Mouse (Mus musculus): ENCODE data around the gene Mettl6. TPM values are rescaled to one million over a fixed set of nuclear protein-coding genes. Genes with fewer than 3 reads are reported as not detected.
A peak's percentile ranks its signal among the peaks of the same experiment; 100 is the strongest.

Mettl6 gene
- polyA plus RNA-seq, 1 experiment from 2014 or later = 52.4 TPM

GRCm38 (mm10) chr14:31437826-31438529 lies 56.9 kb downstream of the Mettl6 start:
- Histone ChIP-seq H3K4me3 (replicated peaks; ENCODE audit: low read length) (no peak overlapping the region), H3K9ac (replicated peaks; ENCODE audit: low read depth, low read length) (no peak overlapping the region), H3K27ac (ENCODE audit: low read length) (no peak overlapping the region), H3K9me3 (ENCODE audit: control insufficient read depth, low read length) (no peaks in the 10 kb centered on the region), H3K36me3 (ENCODE audit: control insufficient read depth, insufficient read depth) (no peaks in the 10 kb centered on the region), H3K27me3 (replicated peaks; ENCODE audit: control insufficient read depth, insufficient read depth, low read length) (no peaks in the 10 kb centered on the region), H3K4me1 (replicated peaks; ENCODE audit: control insufficient read depth, insufficient read depth, low read length) (peaks cover 21% of the 10 kb centered on the region), H3K4me2 (ENCODE audit: low read length) (no peak overlapping the region)
- ATAC-seq = no peak
- 67% methylated on average over 8 of the region's 8 CpGs for WGBS

DNA sequence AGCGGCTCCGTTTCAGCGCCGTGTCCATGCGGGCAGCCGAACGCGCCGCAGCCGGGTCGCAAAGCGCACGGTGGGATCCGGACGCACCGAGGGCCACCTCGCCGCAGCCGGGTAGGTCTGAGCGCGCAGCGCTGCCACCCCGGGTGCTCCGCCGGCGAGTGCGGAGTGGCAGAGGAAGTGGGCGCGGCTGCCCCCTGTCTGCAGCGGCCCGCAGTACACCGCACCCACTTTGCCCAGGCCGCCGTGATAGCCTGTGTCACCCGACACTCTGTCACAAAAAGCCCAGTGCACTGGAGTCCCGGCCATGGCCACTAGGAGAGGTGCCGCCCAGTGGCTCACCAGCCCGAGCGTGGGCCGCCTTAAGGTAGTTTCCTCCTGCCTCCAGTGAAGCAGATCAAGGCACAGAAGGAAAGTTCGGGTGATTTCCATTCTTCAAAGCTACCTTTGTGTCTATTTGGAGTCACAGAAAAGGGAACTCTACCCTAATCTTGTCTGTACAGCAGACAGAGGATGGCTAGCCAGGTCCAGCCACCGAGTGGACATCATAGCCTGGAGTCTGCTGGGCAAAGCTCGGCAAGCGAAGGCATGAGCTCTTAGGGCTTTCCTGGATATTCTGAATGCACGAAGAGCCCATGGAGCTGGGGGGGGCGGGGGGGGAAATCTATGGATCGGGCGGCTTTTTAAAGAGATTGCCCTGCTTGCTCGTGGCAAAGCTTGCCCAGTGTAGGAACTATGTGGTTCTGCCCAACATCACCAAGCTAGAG lies 58.7 kb downstream of the Mettl6 start, which contains the start of gene Sh3bp5:
Sh3bp5 (minus strand) TSS at position 149 of the 764 bp plus-strand sequence.
- WGBS = 7% methylated on average over 49 of the region's 49 CpGs
- no peaks in the 10 kb centered on the region; the same call in 1 of the 2 replicates for H3K36me3 ChIP-seq (ENCODE audit: control insufficient read depth, insufficient read depth)
- no peaks in the 10 kb centered on the region for H3K9me3 ChIP-seq (ENCODE audit: control insufficient read depth, low read length)
- peak within 1 kb of the TSS; percentile 94 for H3K27ac ChIP-seq (ENCODE audit: low read length)
- peak within 1 kb of the TSS; percentile 58 for H3K4me2 ChIP-seq (ENCODE audit: low read length)
- H3K4me1 ChIP-seq (replicated peaks; ENCODE audit: control insufficient read depth, insufficient read depth, low read length) = peaks cover 28% of the 10 kb centered on the region
- peak within 1 kb of the TSS; percentile 82 for H3K4me3 ChIP-seq (replicated peaks; ENCODE audit: low read length)
- peak; percentile 97 for ATAC-seq
- H3K27me3 ChIP-seq (replicated peaks; ENCODE audit: control insufficient read depth, insufficient read depth, low read length) = no peaks in the 10 kb centered on the region
- peak within 1 kb of the TSS; percentile 94 for H3K9ac ChIP-seq (replicated peaks; ENCODE audit: low read depth, low read length)

- Histone ChIP-seq H3K9ac (replicated peaks; ENCODE audit: low read depth, low read length) (peak overlapping the region; percentile 94), H3K27me3 (replicated peaks; ENCODE audit: control insufficient read depth, insufficient read depth, low read length) (no peaks in the 10 kb centered on the region), H3K27ac (ENCODE audit: low read length) (peak overlapping the region; percentile 94), H3K9me3 (ENCODE audit: control insufficient read depth, low read length) (no peaks in the 10 kb centered on the region), H3K4me1 (replicated peaks; ENCODE audit: control insufficient read depth, insufficient read depth, low read length) (peaks cover 28% of the 10 kb centered on the region), H3K4me3 (replicated peaks; ENCODE audit: low read length) (peak overlapping the region; percentile 82), H3K36me3 (ENCODE audit: control insufficient read depth, insufficient read depth) (no peaks in the 10 kb centered on the region; the same call in 1 of the 2 replicates), H3K4me2 (ENCODE audit: low read length) (peak overlapping the region; percentile 58)
- ATAC-seq = peak; percentile 67
- under 1% methylated on average over 53 of the region's 53 CpGs for WGBS
Observed at GRCm38 (mm10) chr14:31435018-31435915, 59.6 kb downstream of the Mettl6 start.

DNA sequence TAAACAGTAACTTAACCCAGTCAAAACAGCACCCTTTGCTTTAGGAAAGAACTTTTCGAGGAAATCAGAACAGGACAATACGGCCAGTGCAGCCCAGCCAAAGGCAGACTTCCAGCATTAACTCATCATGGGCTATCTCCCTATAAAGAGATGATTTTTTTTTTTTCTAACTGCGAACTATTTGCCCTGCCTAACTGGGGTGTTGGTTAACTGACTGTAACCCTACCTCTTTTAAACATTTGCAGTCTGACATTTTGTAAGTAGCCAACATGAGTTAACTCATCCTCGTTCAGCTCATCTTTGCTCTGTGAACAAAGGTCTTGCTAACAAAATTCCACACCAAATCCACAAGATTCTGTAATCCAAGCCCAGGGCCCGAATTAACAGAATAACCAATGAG lies 60.4 kb downstream of the Mettl6 start:
- H3K27me3 ChIP-seq (replicated peaks; ENCODE audit: control insufficient read depth, insufficient read depth, low read length) = no peaks in the 10 kb centered on the region
- H3K4me1 ChIP-seq (replicated peaks; ENCODE audit: control insufficient read depth, insufficient read depth, low read length) = peaks cover 28% of the 10 kb centered on the region
- 62% methylated on average over 5 of the region's 5 CpGs for WGBS
- H3K4me2 ChIP-seq (ENCODE audit: low read length) = peak overlapping the region; percentile 58
- no peaks in the 10 kb centered on the region for H3K9me3 ChIP-seq (ENCODE audit: control insufficient read depth, low read length)
- H3K27ac ChIP-seq (ENCODE audit: low read length) = no peak overlapping the region
- peak overlapping the region; percentile 82 for H3K4me3 ChIP-seq (replicated peaks; ENCODE audit: low read length)
- H3K36me3 ChIP-seq (ENCODE audit: control insufficient read depth, insufficient read depth) = peaks cover 3% of the 10 kb centered on the region
- peak overlapping the region; percentile 36; the same call in 1 of the 2 replicates for H3K9ac ChIP-seq (replicated peaks; ENCODE audit: low read depth, low read length)
- ATAC-seq = no peak

DNA sequence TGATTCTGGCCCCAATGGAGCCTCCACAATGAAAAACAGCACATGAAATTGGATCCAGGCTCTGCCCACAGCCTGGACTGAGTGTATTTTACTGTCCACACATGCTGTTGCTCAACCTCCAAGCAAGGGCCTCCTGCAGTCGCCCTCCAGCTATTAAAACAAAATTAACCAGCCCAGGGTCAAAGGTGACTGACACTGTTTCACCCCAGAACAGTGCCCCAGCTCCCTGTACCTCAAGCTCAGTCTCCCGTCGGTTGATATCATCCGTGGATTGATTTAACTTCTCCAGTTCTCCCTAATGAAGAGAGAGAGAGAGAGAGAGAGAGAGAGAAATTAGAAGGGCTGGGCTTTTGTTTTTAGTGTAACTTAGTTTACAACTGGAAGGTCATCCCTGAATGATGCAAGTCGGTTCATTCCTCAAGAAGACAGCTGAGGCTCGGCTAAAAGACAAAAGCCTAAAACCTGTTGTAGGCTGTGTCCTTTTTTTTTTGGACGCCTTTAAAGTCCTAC lies 60.9 kb downstream of the Mettl6 start:
- Histone ChIP-seq H3K4me2 (ENCODE audit: low read length) (peak overlapping the region; percentile 58), H3K9me3 (ENCODE audit: control insufficient read depth, low read length) (no peaks in the 10 kb centered on the region), H3K27me3 (replicated peaks; ENCODE audit: control insufficient read depth, insufficient read depth, low read length) (no peaks in the 10 kb centered on the region), H3K36me3 (ENCODE audit: control insufficient read depth, insufficient read depth) (peaks cover 3% of the 10 kb centered on the region), H3K27ac (ENCODE audit: low read length) (no peak overlapping the region), H3K9ac (replicated peaks; ENCODE audit: low read depth, low read length) (0 out of 2 replicates have a peak overlapping the region, but pooled peaks have one; percentile 36), H3K4me1 (replicated peaks; ENCODE audit: control insufficient read depth, insufficient read depth, low read length) (peaks cover 32% of the 10 kb centered on the region), H3K4me3 (replicated peaks; ENCODE audit: low read length) (peak overlapping the region; percentile 82)
- 45% methylated on average over 7 of the region's 7 CpGs for WGBS
- no peak for ATAC-seq

- Histone ChIP-seq H3K9ac (replicated peaks; ENCODE audit: low read depth, low read length) (no peak overlapping the region), H3K36me3 (ENCODE audit: control insufficient read depth, insufficient read depth) (peaks cover 3% of the 10 kb centered on the region), H3K27me3 (replicated peaks; ENCODE audit: control insufficient read depth, insufficient read depth, low read length) (no peaks in the 10 kb centered on the region), H3K9me3 (ENCODE audit: control insufficient read depth, low read length) (no peaks in the 10 kb centered on the region), H3K4me2 (ENCODE audit: low read length) (no peak overlapping the region), H3K4me1 (replicated peaks; ENCODE audit: control insufficient read depth, insufficient read depth, low read length) (peaks cover 39% of the 10 kb centered on the region), H3K27ac (ENCODE audit: low read length) (no peak overlapping the region), H3K4me3 (replicated peaks; ENCODE audit: low read length) (no peak overlapping the region)
- WGBS = 76% methylated on average over 5 of the region's 5 CpGs
- no peak for ATAC-seq
Observed at GRCm38 (mm10) chr14:31433126-31433525, 61.7 kb downstream of the Mettl6 start.

DNA sequence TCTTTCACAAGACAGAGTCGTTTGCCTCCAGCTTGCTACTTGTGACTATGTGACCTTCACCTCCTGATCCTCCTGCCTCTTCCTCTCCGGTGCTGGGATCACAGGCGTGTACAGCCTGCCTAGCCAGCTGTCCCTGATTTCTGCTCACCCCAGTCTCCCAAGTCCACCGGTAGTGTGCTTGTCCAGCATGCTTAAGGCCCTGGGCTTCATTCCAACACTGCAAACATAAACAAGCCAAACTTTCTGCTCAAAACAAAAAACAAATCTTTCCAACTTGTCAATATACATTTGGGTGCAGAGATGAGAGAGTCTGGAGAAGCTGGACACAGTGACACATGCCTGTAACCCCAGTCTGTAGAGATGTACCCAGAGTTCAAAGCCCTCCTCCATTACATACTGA lies 62.4 kb downstream of the Mettl6 start:
- no peak overlapping the region for H3K4me3 ChIP-seq (replicated peaks; ENCODE audit: low read length)

GRCm38 (mm10) chr14:31431789-31432330 lies 63.0 kb downstream of the Mettl6 start:
- no peak overlapping the region for H3K4me3 ChIP-seq (replicated peaks; ENCODE audit: low read length)
- H3K9ac ChIP-seq (replicated peaks; ENCODE audit: low read depth, low read length) = no peak overlapping the region
- peaks cover 40% of the 10 kb centered on the region for H3K4me1 ChIP-seq (replicated peaks; ENCODE audit: control insufficient read depth, insufficient read depth, low read length)
- no peak for ATAC-seq
- H3K9me3 ChIP-seq (ENCODE audit: control insufficient read depth, low read length) = no peaks in the 10 kb centered on the region
- 99% methylated on average over 3 of the region's 3 CpGs for WGBS
- H3K36me3 ChIP-seq (ENCODE audit: control insufficient read depth, insufficient read depth) = peaks cover 3% of the 10 kb centered on the region
- H3K27me3 ChIP-seq (replicated peaks; ENCODE audit: control insufficient read depth, insufficient read depth, low read length) = no peaks in the 10 kb centered on the region
- no peak overlapping the region for H3K27ac ChIP-seq (ENCODE audit: low read length)
- no peak overlapping the region for H3K4me2 ChIP-seq (ENCODE audit: low read length)

More for the DNA sequence above, 62.4 kb downstream of the Mettl6 start:
- 78% methylated on average over 4 of the region's 4 CpGs for WGBS
- Histone ChIP-seq H3K9me3 (ENCODE audit: control insufficient read depth, low read length) (no peaks in the 10 kb centered on the region), H3K36me3 (ENCODE audit: control insufficient read depth, insufficient read depth) (peaks cover 3% of the 10 kb centered on the region), H3K27ac (ENCODE audit: low read length) (no peak overlapping the region), H3K9ac (replicated peaks; ENCODE audit: low read depth, low read length) (no peak overlapping the region), H3K4me1 (replicated peaks; ENCODE audit: control insufficient read depth, insufficient read depth, low read length) (peaks cover 40% of the 10 kb centered on the region), H3K4me2 (ENCODE audit: low read length) (no peak overlapping the region), H3K27me3 (replicated peaks; ENCODE audit: control insufficient read depth, insufficient read depth, low read length) (no peaks in the 10 kb centered on the region)
- ATAC-seq = no peak

Data from forebrain, embryonic 16.5 days (tissue).